Mouse (Mus musculus) mouse embryonic stem cell (cell line): ENCODE results near the gene Gm45711.
"Not testable (repeated sequence)": the region's sequence is repeated elsewhere in the genome, so short reads cannot be mapped to it uniquely, and the experiment has no call there.

ENCODE experiments used
- in situ Hi-C, 2 experiments: fragments of 300-500 bp; cut with MboI; formaldehyde crosslinking; loops; 1 replicate in 1 of 2; 3 replicates in 1 of 2; pipeline ENCODE4 v1.14.3; 2019 to 2020; ENCODE audit warnings: low sequenced_read_pairs in 2 of 2, low pct_unique_long_range_greater_than_20kb in 1 of 2, mixed read lengths in 1 of 2; ENCODE audit not compliant: unreplicated experiment in 1 of 2

The Gm45711 gene

DNA sequence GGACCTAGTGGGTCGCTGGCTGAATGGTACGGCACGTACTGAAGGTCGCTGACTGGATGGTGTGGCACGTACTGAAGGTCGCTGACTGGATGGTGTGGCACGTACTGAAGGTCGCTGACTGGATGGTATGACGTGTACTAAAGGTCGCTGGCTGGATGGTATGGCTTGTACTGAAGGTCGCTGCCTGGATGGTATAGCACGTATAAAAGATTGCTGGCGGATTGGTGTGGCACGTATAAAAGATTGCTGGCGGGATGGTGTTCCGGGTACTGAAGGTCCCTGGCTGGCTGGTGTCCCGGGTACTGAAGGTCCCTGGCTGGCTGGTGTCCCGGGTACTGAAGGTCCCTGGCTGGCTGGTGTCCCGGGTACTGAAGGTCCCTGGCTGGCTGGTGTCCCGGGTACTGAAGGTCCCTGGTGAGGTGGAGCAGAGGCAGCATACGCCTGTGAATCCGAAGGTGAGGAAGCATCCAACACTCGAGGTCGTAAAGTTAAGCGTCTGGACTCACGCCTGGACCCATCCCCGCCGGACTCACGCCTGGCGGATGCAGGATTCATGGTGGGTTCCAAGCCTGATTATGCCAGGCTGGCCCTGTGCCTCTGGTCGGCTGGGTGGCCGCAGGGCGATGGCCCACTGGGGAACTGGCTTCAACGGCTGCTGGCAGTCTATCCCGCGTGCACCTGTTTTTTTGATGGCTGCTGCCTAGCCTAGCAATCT is at the start of gene Gm45711, which contains the start of gene Cmtm1:
Gene Gm45711 (minus strand): TSS at position 641 of the 715 bp plus-strand sequence.
Gene Cmtm1 (minus strand): TSS at position 705 of the 715 bp plus-strand sequence.
- in situ Hi-C loops = not testable (repeated sequence)

DNA sequence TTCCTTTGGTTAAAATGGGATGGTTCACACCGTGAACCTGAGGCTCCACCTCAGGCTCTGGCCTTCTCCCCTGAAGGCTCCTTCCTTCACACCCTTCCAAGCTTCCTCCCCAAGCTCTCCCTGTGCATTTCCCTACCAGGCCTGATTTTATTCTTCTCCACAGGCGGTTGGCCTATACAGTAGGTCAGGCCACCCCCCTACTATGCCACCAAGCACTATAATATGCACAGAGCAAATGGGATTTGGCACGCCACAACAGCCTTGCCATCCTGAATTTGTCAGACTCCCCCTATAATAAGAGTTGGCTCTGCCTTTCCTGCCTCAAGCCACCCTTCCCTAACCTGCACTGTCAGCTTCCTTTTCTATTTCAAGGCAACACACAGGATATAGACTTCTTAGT is 48.8 kb upstream of the Gm45711 start:
- in situ Hi-C loops = no loop called here

DNA sequence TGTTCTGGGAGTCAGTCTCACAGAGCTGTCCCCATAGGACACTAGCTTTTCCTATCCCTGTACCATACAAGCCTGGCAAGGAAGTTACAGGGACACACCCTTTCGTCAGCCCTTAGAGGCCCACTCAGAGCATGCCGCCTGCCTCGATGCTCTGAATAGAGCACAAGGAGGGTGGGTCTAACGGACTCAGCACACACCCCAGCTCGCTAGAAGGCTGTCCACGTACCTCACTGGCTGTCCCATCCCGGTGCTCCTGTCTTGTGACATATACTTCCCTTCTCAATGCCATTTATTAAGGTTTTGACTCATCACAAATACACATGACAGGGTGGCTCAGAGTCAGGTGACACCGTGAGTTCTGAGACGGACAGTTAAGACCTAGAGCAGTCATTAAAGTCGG is 44.6 kb upstream of the Gm45711 start:
- in situ Hi-C loops = no loop called here

DNA sequence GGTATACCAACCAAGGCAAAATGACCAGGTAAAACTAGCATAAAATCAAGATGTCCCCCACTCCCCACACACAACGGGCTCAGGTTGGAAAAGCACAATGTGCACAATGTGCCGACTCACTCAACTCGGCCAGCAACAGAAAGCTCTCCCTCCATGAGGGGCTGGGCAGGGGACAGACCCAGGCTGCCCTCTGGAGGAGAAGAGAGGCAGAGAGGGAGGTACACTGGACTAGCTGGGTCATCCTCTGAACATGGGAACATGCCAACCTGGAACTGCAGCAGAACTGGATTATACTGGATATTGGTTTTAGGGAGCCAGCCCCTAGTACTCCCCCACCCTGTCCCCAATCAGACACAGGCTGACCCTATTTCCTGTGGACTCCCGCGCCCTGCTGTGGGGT is 43.3 kb upstream of the Gm45711 start:
- in situ Hi-C loops = no loop called here

DNA sequence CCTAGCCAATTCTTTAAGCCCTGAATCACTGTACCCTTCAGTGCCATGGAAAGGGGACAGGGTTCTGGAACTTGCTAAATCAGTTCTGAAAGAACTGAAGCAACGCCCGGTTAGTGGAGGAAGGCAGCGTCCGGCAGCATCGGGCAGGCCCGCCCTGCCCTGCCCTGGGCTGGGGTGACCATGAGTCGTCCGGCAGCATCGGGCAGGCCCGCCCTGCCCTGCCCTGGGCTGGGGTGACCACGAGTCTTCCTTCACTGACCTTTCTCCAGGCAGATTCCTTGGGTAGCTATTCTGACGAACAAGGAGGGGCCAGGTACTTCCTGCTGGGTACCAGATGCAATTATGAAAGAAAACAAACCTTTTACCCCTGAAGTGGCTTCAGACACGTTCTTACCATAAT is 40.2 kb upstream of the Gm45711 start:
- in situ Hi-C loops = no loop called here

- in situ Hi-C loops = no loop called here
Measured at GRCm38 (mm10) chr8:104348971-104349370, 39.1 kb upstream of the Gm45711 start.

GRCm38 (mm10) chr8:104346706-104347105 is 36.8 kb upstream of the Gm45711 start:
- in situ Hi-C loops = no loop called here

GRCm38 (mm10) chr8:104344622-104345021 is 34.7 kb upstream of the Gm45711 start:
- in situ Hi-C loops = loop anchor here in 1 of 2 experiments (5.0 kb wide), 1 partner anchor 58 kb away; no protein-coding TSS in a partner anchor

- in situ Hi-C loops = loop anchor here in 1 of 2 experiments (5.0 kb wide), 1 partner anchor 58 kb away; no protein-coding TSS in a partner anchor
Measured at GRCm38 (mm10) chr8:104343957-104344356, 34.1 kb upstream of the Gm45711 start.

DNA sequence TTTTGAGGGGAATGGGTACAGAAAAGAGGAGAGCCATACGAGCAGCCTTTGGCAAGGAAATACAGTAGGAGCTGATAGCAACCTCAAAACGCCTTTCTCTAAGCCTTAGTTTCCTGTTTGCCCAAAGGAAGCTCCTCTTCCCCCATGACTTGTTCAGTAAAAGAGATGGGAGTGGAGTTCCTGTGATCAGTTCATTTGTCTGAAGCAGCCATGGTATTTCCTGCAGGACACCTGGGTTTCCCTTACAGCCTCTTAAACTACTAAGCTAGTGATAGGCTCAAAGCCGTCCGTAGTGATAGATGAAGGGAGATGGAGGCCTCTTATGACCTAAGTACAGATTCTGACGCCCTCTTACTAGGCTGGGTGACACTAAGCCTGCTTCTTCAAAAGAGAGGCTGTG is 32.5 kb upstream of the Gm45711 start:
- in situ Hi-C loops = loop anchor here in 1 of 2 experiments (5.0 kb wide), 1 partner anchor 60 kb away; no protein-coding TSS in a partner anchor

DNA sequence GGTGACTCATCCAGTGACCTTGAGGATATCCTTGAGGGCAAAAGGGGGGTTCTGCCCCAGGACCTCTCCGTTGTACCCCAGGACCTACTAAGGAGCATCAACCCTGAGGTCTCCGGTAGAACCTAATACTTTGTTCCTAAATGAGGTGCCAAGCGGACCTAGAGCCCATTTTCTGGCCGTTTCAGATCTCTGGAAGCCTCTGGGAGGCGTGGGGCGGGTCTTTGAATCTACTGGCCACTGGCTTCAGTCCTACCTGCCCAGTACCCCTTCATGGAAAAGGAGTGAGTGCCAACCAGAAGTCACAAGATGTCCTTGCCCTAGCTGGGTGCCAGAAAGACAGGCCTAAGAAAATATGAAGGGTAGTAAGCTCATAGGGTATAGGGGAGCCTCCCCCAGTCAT is 31.8 kb upstream of the Gm45711 start:
- in situ Hi-C loops = loop anchor here in 1 of 2 experiments (5.0 kb wide), 1 partner anchor 61 kb away; no protein-coding TSS in a partner anchor

DNA sequence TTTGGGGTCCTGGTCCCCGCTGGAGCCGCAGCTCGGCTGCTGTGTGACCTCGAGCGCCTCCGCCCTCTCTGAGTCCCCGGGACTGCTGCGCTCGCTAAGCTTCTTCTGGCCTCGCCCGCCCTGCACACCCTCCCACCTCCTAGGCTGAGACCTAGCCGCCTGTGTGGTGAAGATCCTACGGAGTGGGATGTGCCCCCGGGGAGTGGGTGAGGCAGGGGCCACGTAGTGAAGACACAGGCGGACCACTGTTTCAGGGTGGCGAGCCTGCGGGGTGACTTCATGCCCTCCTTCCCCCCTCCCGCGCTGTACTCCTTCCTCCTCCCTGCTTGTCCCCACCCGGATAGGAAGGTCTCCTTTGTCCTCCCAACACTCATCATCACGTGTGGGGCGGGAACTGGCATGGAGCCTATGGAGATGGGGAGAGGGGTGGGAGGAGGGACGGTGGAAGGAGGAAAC is 31.3 kb upstream of the Gm45711 start:
- in situ Hi-C loops = loop anchor here in 1 of 2 experiments (5.0 kb wide), 1 partner anchor 61 kb away; no protein-coding TSS in a partner anchor

DNA sequence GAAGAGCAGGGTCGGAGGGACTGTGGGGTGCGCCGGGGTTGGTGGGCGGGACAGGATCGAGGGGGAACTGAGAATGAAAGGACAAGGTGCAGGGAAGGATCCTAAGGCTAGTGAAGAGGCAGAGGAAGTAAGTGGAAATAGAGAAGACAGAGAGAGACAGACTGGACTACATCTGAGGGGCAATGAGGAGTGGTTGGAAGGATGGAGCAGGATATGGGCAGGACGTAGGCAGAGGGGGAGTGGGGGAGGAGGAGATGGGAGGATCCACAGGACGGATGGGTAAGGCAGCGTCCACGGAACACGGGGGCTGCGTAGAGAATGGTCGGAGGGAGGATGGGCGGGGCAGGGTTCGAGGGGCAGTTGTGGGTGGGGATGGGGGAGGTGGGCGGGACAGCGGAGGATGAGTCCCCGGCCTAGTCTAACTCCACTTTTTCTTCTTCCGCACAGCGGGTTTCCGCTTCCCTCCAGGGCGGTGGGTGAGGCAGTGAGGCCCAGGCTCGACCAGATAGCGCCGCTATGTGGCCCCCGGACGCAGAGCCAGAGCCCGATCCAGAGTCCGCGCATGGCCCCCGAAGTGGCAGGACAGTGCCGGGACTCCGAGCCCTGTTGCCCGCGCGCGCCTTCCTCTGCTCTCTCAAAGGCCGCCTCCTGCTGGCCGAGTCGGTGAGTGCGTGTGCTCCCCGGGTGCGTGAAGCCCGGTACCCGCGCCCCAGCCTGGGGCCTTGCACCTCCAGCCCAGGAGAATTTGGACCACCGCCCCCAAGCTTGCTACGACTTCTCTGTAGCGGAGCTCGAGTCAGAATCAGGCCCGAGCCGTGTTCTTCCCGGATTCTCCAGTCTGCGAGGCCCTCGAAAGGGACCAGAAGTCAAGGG is 30.6 kb upstream of the Gm45711 start:
- in situ Hi-C loops = loop anchor here in 1 of 2 experiments (5.0 kb wide), 1 partner anchor 62 kb away; no protein-coding TSS in a partner anchor

DNA sequence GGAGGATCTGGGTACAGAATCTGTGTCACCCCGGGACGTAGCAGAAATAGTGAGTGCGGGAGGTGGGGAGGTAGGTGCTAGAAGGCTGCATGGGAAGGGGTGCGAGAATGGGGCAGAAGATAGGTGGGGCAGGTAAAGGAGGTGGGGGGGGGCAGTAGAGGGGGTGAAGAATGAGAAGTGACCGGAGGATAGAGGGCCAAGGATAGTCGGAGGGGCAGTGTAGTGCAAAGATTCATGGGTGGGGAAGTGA is 30.0 kb upstream of the Gm45711 start:
- in situ Hi-C loops = loop anchor here in 1 of 2 experiments (5.0 kb wide), 1 partner anchor 62 kb away; no protein-coding TSS in a partner anchor

DNA sequence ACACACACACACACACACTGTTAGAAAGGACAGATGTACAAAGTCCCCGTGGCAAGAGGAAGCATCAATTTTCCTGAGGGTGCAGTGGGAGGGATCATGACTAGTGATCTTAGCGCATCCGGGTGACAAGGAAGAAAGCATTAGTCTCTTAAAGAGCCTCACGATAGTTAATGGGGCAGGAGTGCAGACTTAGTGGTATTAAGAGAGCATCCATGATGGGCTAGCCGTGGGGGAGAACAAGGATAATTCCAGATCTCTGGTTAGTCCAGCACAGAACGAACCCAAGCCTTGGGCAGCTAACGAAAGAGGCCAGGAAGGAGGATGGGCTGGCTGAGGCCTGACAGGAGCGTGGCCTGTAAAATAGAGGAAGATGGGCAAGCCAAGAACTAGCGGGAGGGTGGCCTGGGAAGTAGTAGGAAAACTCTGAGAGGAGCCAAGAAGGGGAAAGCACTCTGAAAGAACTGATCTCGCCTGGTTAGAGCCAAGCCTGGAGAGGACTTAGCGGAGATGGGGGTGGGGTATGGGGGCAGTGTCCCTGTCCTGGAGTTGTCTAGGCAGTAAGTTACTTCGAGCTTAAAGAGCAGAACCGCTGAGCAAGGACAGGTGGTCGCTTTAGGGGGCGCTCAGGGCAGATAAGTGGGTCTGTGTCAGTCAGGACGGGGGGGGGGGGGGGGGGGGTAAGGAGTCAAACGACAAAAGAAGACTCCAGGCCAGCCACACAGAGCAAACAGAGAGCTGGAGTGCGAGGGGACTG is 29.5 kb upstream of the Gm45711 start, which contains the start of gene Cmtm3:
Gene Cmtm3 (plus strand): TSS at position 182 of the 754 bp plus-strand sequence.
- in situ Hi-C loops = no loop called here

DNA sequence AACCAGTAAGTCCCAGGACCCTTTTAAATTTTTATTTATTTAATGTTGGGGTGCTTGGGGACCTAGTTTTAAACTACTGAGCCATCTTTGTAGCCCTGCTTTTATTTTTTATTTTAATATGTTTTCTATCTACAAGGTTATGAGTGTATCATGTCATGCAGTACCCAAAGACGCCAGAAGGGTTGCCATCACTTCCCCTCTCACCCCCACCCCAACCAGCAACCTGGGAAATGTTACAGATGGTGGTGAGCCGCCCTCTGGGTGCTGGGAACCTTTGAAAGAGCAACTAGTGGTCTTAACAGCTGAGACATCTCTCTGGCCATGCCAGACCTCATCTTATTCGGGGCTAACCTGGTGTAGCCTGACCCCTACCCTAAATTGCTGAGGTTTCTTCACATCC is 28.0 kb upstream of the Gm45711 start:
- in situ Hi-C loops = no loop called here

- in situ Hi-C loops = no loop called here
Measured at GRCm38 (mm10) chr8:104336806-104337205, 26.9 kb upstream of the Gm45711 start.

DNA sequence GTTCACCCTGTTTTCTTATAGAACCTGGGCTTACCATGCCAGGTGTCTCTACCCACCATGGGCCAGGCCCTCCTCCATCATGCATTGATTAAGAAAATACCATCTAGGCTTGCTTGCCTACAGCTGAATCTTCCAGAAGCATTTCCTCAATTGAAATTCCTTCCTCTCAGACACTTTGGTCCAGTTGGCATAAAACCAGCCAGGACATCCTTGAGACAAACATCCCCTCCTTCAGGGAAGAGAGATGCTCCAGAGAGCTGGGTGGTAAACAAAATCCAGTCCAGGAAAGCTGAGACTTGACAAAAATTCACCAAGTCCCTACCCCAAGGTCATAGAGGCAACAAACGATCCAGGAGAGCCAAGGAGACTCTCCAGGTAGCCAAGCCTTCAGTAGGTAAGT is 24.3 kb upstream of the Gm45711 start:
- in situ Hi-C loops = no loop called here
